Mouse (Mus musculus): Measurements from ENCODE around the gene Olfr571.

DNA sequence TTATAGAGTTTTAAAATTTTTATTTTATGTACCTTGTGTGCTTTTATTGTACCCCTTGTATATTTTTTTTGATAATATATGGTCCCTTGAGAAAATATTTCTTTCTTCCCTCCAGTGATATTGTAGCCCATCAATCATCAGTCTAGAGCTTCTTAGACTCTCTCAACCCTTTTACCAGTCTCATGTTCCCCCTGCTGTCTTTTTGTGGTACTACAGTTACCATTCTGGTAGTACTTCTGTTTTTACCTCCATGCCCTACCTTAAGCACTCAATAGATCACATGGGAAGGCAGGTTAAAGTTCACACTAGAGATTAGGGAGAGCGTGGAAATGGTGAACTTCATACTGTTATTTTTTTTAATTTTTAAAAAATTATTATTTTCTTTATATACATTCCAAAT is 2.3 kb upstream of the Olfr571 start:
- TF ChIP-seq POLR2A (IDR thresholded peaks at IDR 0.05; ENCODE audit: low read depth, low read length) (no peak), CTCF (IDR thresholded peaks at IDR 0.05; ENCODE audit: borderline replicate concordance, insufficient read depth, low read length) (no peak)

Data from embryonic fibroblast, embryonic 13.5 days (primary cell).